ENCODE assay signal across 13 mouse cellular contexts in genomic region chrX:12249911-12250310, GRCm38 (mm10).
"Had no signal": no experiment of that assay in that cellular context is flagged by ENCODE, and none has a peak within 500 bp of the region (broad histone marks: within the 10 kb centered on the region; RNA-seq: fewer than 3 reads in every experiment).

No protein-coding gene starts in this region.

- H3K4me1 ChIP-seq: limb, embryonic 13.5 days had no signal

- H3K4me2 ChIP-seq: limb, embryonic 13.5 days; liver, embryonic 12.5 days; midbrain, embryonic 11.5 days; midbrain, embryonic 15.5 days; neural tube, embryonic 13.5 days had no signal

- H3K4me3 ChIP-seq: limb, embryonic 13.5 days; liver, embryonic 12.5 days; megakaryocyte, embryonic 14.5 days; midbrain, embryonic 15.5 days; neural tube, embryonic 13.5 days had no signal

- H3K9ac ChIP-seq: limb, embryonic 13.5 days; liver, embryonic 12.5 days; midbrain, embryonic 15.5 days; neural tube, embryonic 13.5 days had no signal

- H3K9me3 ChIP-seq: limb, embryonic 13.5 days; liver, embryonic 12.5 days; midbrain, embryonic 15.5 days; neural tube, embryonic 13.5 days had no signal

- H3K27ac ChIP-seq: kidney, postnatal 0 days; limb, embryonic 13.5 days; liver, embryonic 12.5 days; midbrain, embryonic 15.5 days; neural tube, embryonic 13.5 days had no signal

- ATAC-seq: liver, embryonic 12.5 days; midbrain, embryonic 15.5 days had no signal

- DNase-seq: kidney, adult 11 months; layer of hippocampus, adult 9-11 months; left cerebral cortex, postnatal 4 days; retina, postnatal 1 day; right cerebral cortex, postnatal 4 days; thymus, postnatal 14 days had no signal

- H3K27me3 ChIP-seq: midbrain, embryonic 15.5 days; neural tube, embryonic 13.5 days had no signal

- H3K36me3 ChIP-seq: limb, embryonic 13.5 days; liver, embryonic 12.5 days; midbrain, embryonic 15.5 days; neural tube, embryonic 13.5 days had no signal
